Mouse (Mus musculus): ENCODE measurements around the gene Ppa1.

- TF ChIP-seq CHD1 (IDR thresholded peaks at IDR 0.05; ENCODE audit: low read depth, low read length) (no peak), CTCF (conservative IDR thresholded peaks at IDR 0.05 in 1 of 2, IDR thresholded peaks at IDR 0.05 in 1 of 2; ENCODE audit: low read depth in 2 of 2, low read length in 2 of 2) (no peak), TCF12 (IDR thresholded peaks at IDR 0.05; ENCODE audit: low read depth, low read length) (no peak), SMC3 (IDR thresholded peaks at IDR 0.05; ENCODE audit: low read depth, low read length) (no peak), POLR2A (IDR thresholded peaks at IDR 0.05; ENCODE audit: low read depth, low read length) (no peak), USF2 (conservative IDR thresholded peaks at IDR 0.05; ENCODE audit: low read depth, low read length) (no peak), MAZ (IDR thresholded peaks at IDR 0.05; ENCODE audit: low read depth, low read length) (no peak), MYC (IDR thresholded peaks at IDR 0.05; ENCODE audit: low read depth, low read length) (no peak), UBTF (IDR thresholded peaks at IDR 0.05; ENCODE audit: low read depth, low read length) (no peak)
Observed at GRCm38 (mm10) chr10:61693563-61693962, 45.2 kb downstream of the Ppa1 start.

Data from CH12.LX (cell line).